Mouse (Mus musculus): ENCODE measurements around the gene Zcchc14. TPM values are rescaled to one million over a fixed set of nuclear protein-coding genes. Genes with fewer than 3 reads are reported as not detected.

Gene Zcchc14
- polyA plus RNA-seq, 1 experiment, result 59.3 TPM

DNA sequence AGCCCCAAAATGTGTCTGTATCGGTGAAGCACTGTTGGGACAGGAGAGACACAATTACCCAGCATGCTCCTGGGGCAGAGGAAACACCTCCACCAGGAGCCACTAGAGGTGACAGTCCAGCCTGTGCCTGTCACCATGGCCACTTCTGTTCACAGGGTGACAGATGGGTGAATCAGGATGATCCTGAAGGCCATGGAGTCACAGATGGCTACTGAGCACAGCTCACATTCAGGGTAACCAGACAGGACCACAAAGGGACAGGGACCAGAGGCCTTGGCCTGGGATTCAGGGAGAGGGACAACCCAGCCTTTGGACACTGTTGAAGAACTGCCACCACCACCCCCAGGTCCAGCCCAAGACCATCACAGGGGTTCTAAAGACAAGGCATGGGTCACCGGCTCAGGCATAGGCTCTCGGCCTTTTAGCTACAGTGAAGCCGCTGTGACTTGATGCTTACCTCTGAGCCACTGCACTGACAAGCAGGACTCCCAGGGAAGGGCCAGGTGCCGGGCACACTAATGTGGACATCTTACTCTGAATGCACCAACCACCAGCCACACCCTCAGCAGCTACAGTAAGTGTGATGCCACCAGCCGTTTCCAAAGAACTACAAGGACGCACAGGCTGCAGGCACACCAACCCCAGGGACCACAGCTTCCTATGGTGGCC is 92.1 kb downstream of the Zcchc14 start:
- DNase-seq (ENCODE audit: extremely low spot score in 1 of 2, low spot score in 1 of 2), result no peak

DNA sequence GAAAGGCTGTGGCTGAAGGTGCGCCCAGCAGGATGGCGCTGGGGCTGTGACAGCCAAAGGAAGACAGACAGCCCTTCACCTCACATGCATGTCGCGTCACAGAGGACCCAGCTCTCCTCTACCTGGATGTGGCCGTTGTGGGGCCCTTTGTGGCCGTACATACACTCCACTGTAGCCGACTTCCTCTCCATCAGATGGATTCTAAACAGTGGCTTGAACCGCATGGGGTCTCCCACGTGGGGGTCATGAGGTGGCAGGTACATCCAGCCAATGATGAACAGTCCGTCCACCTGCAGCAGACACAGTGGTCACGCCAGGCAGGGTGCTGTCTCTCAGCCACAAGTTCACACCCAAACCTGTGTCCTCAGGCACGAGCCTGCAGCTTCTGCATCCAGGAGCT is 92.9 kb downstream of the Zcchc14 start:
- no peak for DNase-seq (ENCODE audit: extremely low spot score in 1 of 2, low spot score in 1 of 2)

DNA sequence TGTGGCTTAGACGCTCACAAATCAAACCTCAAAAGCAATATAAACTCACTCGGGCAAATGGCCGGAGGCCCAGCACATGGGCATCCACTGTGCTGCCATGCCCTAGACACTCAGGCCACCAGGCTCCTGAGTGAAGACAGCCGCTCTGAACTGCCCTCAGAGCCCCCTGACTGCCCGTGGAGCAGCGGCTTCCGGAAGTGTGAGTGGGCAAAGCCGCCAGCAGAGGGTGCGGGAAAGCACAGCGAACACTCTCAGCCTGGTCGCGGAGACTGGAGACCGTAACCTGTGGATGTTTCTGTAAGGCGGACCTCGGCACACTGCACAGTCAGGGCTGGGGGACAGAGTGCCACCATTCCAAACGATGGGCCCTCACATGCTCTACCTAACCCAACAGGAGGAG is 94.2 kb downstream of the Zcchc14 start:
- DNase-seq (ENCODE audit: extremely low spot score in 1 of 2, low spot score in 1 of 2), result no peak

DNA sequence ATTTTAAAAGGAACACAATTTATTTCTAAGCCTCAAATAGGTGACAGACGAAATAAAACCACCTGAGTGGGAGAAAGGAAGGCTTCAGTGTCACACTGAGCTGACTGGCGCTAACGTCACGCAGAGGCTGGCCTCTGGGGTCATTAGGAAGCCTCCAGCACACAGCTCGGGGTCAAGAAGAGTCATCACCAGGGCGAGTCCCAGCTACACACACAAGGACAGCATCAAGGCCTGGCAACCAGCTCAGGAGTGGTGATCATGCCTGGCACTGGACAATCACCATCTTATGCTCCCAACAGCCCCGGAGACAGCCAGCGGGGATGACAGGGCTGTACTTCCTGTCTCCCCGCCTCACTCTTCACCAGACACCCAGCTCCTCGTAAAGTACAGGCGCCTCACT is 95.0 kb downstream of the Zcchc14 start:
- DNase-seq (ENCODE audit: extremely low spot score in 1 of 2, low spot score in 1 of 2), result no peak

DNA sequence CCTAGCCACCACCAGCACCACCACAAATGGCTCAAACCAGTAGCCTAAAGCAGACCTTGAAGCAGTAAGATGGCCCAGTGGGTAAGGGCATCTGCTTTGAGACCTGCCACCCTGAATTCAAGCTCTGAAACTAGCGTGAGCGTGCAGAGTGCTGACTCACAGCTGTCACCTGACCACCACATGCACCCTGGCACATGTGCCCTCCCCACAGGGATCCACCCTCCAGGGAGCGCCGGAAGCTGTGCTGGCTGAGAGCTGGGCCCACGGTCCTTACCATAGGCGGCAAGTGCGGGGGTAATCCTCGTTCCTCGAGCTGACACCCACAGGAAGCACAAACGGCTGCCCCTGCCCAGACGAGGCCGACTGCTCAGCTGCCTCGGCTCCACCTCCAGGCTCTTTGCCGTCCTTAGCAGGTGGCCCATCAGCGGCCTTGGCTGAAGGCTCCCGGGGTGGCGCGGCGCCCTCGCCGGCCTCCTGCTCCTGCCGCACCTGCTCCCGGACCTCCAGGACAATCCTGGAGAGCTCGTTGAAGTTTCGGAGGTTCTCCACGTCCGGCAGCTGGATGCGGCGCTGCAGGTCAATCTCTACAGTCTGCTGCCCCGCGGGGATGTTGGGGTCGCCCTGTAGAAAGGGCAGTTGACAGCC is 98.7 kb downstream of the Zcchc14 start:
- no peak for DNase-seq (ENCODE audit: extremely low spot score in 1 of 2, low spot score in 1 of 2)

DNA sequence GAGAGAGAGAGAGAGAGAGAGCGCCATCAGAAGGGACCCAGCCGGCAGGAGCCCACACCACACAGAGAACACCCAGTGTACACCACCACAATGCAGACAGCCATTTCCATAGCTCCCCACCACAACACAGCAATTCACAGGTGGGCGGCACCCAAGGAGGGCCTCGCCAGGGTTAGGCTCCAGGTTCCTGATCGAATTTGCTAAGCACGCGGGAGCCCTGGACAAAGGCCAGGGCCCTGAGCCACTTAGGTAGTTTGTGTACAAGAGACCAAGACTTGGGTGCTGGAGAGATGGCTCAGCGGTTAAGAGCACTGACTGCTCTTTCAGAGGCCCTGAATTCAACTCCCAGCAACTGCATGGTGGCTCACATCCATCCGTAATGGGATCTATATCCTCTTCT is 100.2 kb downstream of the Zcchc14 start:
- DNase-seq (ENCODE audit: extremely low spot score in 1 of 2, low spot score in 1 of 2), result no peak

DNA sequence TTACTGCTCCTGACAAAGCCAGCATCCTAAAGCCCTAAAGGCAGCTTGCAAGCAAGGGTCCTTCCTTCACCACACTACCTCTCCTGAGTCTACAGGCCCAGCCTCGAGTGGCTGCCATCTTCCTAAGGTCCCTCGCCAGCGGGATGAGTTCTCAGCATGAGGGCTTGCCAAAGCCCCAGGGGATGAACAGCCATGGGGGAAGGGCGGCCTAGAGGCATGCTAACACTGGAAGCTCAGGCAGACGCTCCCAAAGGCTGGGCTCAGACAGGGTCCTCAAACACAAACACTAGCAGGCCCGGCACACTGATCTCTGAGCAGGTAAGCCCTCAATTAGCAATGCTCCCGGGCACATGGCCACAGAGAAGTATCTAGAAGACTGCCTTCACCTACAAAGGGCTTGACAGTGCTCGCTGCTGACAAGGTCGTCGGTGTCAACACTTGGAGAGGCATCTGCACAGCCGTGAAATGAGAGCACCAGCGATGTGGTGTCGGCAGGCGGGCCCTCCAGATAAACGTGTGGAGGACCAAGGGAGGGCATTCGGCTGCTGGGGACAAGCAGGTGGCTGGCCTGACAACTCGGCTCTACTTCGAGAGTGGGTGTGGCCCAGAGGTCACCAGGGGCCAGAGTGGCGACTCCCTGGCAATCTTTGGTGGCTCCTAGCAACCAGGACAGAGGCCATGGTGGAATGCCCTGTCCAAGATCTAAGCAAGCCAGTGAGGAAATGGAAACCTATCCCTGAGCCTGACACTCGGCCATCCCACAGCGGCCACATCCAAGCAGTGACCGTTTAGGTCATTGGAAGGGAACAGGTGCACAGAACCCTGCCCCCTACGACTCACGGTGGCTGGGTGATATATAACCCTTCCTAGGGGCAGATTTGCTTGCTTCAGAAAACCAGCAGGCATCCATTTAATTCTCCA is 101.4 kb downstream of the Zcchc14 start:
- DNase-seq (ENCODE audit: extremely low spot score in 1 of 2, low spot score in 1 of 2), result no peak

DNA sequence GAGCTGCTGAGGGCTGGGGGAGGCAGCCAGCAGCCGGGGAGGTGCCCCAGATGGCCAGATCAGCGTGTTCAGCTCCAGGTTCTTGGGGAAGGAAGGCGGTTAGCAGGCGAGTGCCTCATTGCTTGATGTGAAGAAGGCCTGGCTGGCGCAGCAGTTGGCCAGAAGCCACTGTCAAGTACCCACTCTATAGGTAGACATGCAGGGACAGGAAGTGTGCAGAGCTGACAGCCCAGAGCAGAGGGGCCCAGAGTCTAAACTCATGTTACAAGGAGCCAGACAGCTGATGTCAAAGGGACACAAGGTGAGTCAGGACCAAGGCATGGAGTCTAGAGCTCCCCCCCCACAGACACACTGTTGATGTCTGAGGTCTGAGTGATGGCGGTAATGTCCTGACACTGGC is 102.6 kb downstream of the Zcchc14 start:
- no peak for DNase-seq (ENCODE audit: extremely low spot score in 1 of 2, low spot score in 1 of 2)

Other genes starting within 250 kb of the Zcchc14 start
- not detected in 2 replicates for gene 1700018B08Rik, start 108.6 kb downstream of the Zcchc14 start, polyA plus RNA-seq (2012; rRNA removed)
- gene Fbxo31, start 74.1 kb downstream of the Zcchc14 start, polyA plus RNA-seq (2012; rRNA removed), result 70.9 and 77.2 TPM in 2 replicates
- 128 and 152 TPM in 2 replicates for gene Map1lc3b, start 62.5 kb downstream of the Zcchc14 start, polyA plus RNA-seq (2012; rRNA removed)
- gene Jph3, start 76.7 kb upstream of the Zcchc14 start, polyA plus RNA-seq (2012; rRNA removed), result 138 and 159 TPM in 2 replicates
- 44.5 and 50.3 TPM in 2 replicates for gene Klhdc4, start 176.7 kb upstream of the Zcchc14 start, polyA plus RNA-seq (2012; rRNA removed)